Mouse (Mus musculus): ENCODE measurements around the gene Prr23a3.

- TF ChIP-seq CTCF (IDR thresholded peaks at IDR 0.05; ENCODE audit: control insufficient read depth, insufficient read depth, insufficient read length): no peak
- no peak for TF ChIP-seq MYOG (IDR thresholded peaks at IDR 0.05; ENCODE audit: control insufficient read depth, extremely low read depth, insufficient read length)
- no peak for TF ChIP-seq CEBPB (IDR thresholded peaks at IDR 0.05; ENCODE audit: low read depth)
- no peak for TF ChIP-seq USF1 (IDR thresholded peaks at IDR 0.05; ENCODE audit: low read depth)
- TF ChIP-seq MYOD1 (IDR thresholded peaks at IDR 0.05; ENCODE audit: control insufficient read depth, insufficient read length, low read depth): no peak
- no peak for TF ChIP-seq MAX (IDR thresholded peaks at IDR 0.05)
These were observed 22.4 kb upstream of the Prr23a3 start, which contains the start of gene Prr23a1 for GRCm38 (mm10) chr9:98842117-98842516.

Data from C2C12 (cell line).